Mouse (Mus musculus) midbrain, embryonic 14.5 days (tissue): Measurements from ENCODE around the gene Apbb2. TPM values are rescaled to one million over a fixed set of nuclear protein-coding genes. Genes with fewer than 3 reads are reported as not detected.

Source experiments
- ATAC-seq: fragments of 200-750 bp; cut with Nextera tagmentation; 2 replicates; pipeline ENCODE4 v1.8.0; 2017; ENCODE audit warnings: moderate number of reproducible peaks, moderate library complexity; ENCODE audit not compliant: low FRiP score, low TSS enrichment
- DNase-seq: peaks from one replicate; pipeline ENCODE4 v3.0.0-alpha.2; 2015
- H3K27ac ChIP-seq: fragments of 300-500 bp; sonication (generic); replicated peaks from 2 replicates; pipeline ENCODE4 v1.5.1; 2014; ENCODE audit warnings: mild to moderate bottlenecking, low read depth, low read length, moderate library complexity
- H3K27me3 ChIP-seq: fragments of 300-500 bp; sonication (generic); 2 replicates; pipeline ENCODE4 v1.6.1; 2014; ENCODE audit warnings: low read length, control low read depth, mixed read lengths; ENCODE audit not compliant: control insufficient read depth, insufficient read depth
- H3K36me3 ChIP-seq: fragments of 300-500 bp; sonication (generic); 2 replicates; pipeline ENCODE4 v1.6.1; 2014; ENCODE audit warnings: low read length, control low read depth; ENCODE audit not compliant: control insufficient read depth, insufficient read depth
- H3K4me1 ChIP-seq: fragments of 300-500 bp; sonication (generic); 2 replicates; pipeline ENCODE4 v1.6.1; 2014; ENCODE audit warnings: mild to moderate bottlenecking, antibody characterized with exemption, low read length, control low read depth; ENCODE audit not compliant: control insufficient read depth, insufficient read depth
- H3K4me2 ChIP-seq: fragments of 300-500 bp; sonication (generic); 2 replicates; pipeline ENCODE4 v1.6.1; 2014; ENCODE audit warnings: mild to moderate bottlenecking, low read length, moderate library complexity
- H3K4me3 ChIP-seq: fragments of 300-500 bp; sonication (generic); replicated peaks from 2 replicates; pipeline ENCODE4 v1.5.1; 2014; ENCODE audit warnings: low read depth, low read length
- H3K9ac ChIP-seq: fragments of 300-500 bp; sonication (generic); replicated peaks from 2 replicates; pipeline ENCODE4 v1.6.1; 2014; ENCODE audit warnings: mild to moderate bottlenecking, low read length, moderate library complexity
- H3K9me3 ChIP-seq: fragments of 300-500 bp; sonication (generic); 2 replicates; pipeline ENCODE4 v1.6.1; 2016; ENCODE audit warnings: low read length, control low read depth, mixed read lengths; ENCODE audit not compliant: control insufficient read depth
- WGBS: fragments of 180-500 bp; shearing (Covaris S2); extraction: QIAGEN DNeasy Blood & Tissue Kit; methylation state at CpG from one replicate; pipeline ENCODE4 v1.1.7; 2014; 5-methylcytosine and 5-hydroxymethylcytosine counted together
- polyA plus RNA-seq: library from polyadenylated mRNA; unstranded; fragments of >200 nt; fragmentation: Nextera tagmentation; extraction: Ambion mirVana; gene quantifications from 2 replicates; pipeline ENCODE4 v1.2.1, GENCODE M21; 2014

Gene Apbb2
- polyA plus RNA-seq, 1 experiment from 2014 or later = 116 TPM

DNA sequence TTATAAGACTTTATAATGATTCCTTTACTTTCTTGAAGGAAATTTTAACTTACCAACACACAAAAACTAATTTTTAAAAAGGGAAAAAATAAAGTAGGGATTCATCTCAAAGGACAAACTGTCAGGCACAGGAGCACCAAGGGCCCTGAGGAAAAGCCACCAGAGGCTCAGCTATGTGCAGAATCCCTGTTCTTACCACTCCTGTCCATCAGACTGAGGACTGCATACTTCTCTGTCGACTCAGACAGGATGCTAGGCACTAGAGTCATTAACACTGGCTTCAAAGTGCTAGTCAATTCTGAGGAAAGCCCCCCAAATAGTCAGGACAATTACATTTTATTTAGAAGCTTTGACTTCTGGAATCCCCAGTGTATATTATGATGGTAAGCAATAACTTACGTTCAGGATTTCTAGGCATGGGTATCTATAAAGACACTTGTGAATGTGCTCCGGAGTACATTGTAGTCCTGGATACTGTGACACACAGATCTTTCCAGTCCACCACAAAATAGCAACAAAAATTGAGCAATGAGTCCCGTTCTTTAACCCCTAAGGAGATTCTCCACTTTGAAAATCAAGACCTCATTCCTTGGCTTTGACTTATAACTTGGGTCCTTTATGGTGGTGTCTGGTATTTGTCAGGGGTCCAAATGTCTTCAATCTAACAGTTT lies 150.1 kb downstream of the Apbb2 start:
- H3K27ac ChIP-seq = no peak overlapping the region
- no peak for ATAC-seq
- no peak overlapping the region for H3K4me2 ChIP-seq
- no peaks in the 10 kb centered on the region for H3K27me3 ChIP-seq
- 90% methylated on average over 4 of the region's 4 CpGs for WGBS
- no peaks in the 10 kb centered on the region for H3K9me3 ChIP-seq
- no peak for DNase-seq
- no peaks in the 10 kb centered on the region for H3K36me3 ChIP-seq
- no peaks in the 10 kb centered on the region for H3K4me1 ChIP-seq
- H3K9ac ChIP-seq = no peak overlapping the region
- no peak overlapping the region for H3K4me3 ChIP-seq

GRCm38 (mm10) chr5:66462665-66463064 lies 155.9 kb downstream of the Apbb2 start:
- no peaks in the 10 kb centered on the region for H3K36me3 ChIP-seq
- no peak overlapping the region for H3K4me2 ChIP-seq
- no peak overlapping the region for H3K4me3 ChIP-seq
- DNase-seq (no peak), ATAC-seq (no peak)
- WGBS = 85% methylated on average over 8 of the region's 8 CpGs
- no peak overlapping the region for H3K27ac ChIP-seq
- H3K9ac ChIP-seq = no peak overlapping the region
- no peaks in the 10 kb centered on the region for H3K4me1 ChIP-seq
- no peaks in the 10 kb centered on the region for H3K9me3 ChIP-seq
- no peaks in the 10 kb centered on the region for H3K27me3 ChIP-seq

- H3K4me2 ChIP-seq = no peak overlapping the region
- H3K9ac ChIP-seq = no peak overlapping the region
- 89% methylated on average over 5 of the region's 5 CpGs for WGBS
- no peak overlapping the region for H3K27ac ChIP-seq
- no peak overlapping the region for H3K4me3 ChIP-seq
- no peak for DNase-seq
- no peaks in the 10 kb centered on the region for H3K36me3 ChIP-seq
- ATAC-seq = no peak
- H3K4me1 ChIP-seq = no peaks in the 10 kb centered on the region
- no peaks in the 10 kb centered on the region for H3K27me3 ChIP-seq
- no peaks in the 10 kb centered on the region for H3K9me3 ChIP-seq
Observed at GRCm38 (mm10) chr5:66458851-66459250, 159.7 kb downstream of the Apbb2 start.

DNA sequence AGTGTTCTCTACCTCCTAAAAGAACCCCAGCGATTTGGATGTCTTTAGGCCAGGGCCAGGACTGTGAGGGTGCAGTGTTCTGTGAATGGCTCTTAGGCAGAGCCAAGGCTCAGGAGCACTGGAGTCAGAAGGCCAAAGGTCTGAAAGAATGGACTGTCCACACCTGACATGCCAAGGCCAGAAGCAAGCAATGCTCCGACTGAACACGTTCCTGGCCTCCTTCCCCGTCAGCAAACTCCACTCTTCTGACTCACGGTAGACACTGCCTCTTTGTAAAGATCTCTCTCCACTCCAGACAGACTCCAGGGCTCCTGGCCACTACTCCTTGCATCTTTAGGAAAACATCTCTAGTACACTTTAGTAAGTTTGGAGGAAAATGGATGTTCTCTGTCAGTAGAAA lies 163.3 kb downstream of the Apbb2 start:
- H3K4me2 ChIP-seq = no peak overlapping the region
- no peaks in the 10 kb centered on the region for H3K9me3 ChIP-seq
- no peak overlapping the region for H3K9ac ChIP-seq
- DNase-seq (no peak), ATAC-seq (no peak)
- no peaks in the 10 kb centered on the region for H3K27me3 ChIP-seq
- H3K4me3 ChIP-seq = no peak overlapping the region
- H3K27ac ChIP-seq = no peak overlapping the region
- 95% methylated on average over 5 of the region's 5 CpGs for WGBS
- H3K4me1 ChIP-seq = no peaks in the 10 kb centered on the region; the same call in 1 of the 2 replicates
- peaks cover 4% of the 10 kb centered on the region for H3K36me3 ChIP-seq

DNA sequence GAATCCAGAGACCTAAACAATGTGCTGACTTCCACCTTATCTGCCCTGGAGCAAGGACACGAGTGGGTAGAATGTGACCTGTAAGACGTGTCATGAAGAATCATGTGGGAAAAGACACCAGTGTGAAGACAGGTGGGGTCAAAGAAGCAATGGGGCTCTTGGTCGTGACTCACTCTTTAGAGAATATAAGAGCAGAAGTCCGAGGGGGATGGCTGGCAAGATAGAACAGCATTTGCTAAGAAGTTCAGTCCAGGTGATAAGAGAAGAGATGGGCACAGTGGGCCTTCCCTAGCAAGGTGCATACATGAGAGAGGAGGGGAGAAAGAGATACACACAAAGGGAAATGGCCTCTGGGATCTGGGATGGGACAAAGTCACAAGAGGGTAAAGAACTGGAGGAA lies 163.8 kb downstream of the Apbb2 start:
- DNase-seq = no peak
- Histone ChIP-seq H3K36me3 (peaks cover 4% of the 10 kb centered on the region), H3K27ac (no peak overlapping the region), H3K4me3 (no peak overlapping the region), H3K27me3 (no peaks in the 10 kb centered on the region), H3K4me2 (no peak overlapping the region), H3K9me3 (no peaks in the 10 kb centered on the region), H3K9ac (no peak overlapping the region), H3K4me1 (no peaks in the 10 kb centered on the region; the same call in 1 of the 2 replicates)
- 89% methylated on average over 4 of the region's 4 CpGs for WGBS
- ATAC-seq = no peak

- Histone ChIP-seq H3K4me1 (no peaks in the 10 kb centered on the region; the same call in 1 of the 2 replicates), H3K36me3 (peaks cover 4% of the 10 kb centered on the region), H3K27ac (peak overlapping the region; percentile 47; the same call in 1 of the 2 replicates), H3K9me3 (no peaks in the 10 kb centered on the region), H3K4me2 (no peak overlapping the region), H3K9ac (no peak overlapping the region), H3K4me3 (no peak overlapping the region), H3K27me3 (no peaks in the 10 kb centered on the region)
- DNase-seq (no peak), ATAC-seq (no peak)
- 61% methylated on average over 4 of the region's 4 CpGs for WGBS
Observed at GRCm38 (mm10) chr5:66453106-66453505, 165.5 kb downstream of the Apbb2 start.

DNA sequence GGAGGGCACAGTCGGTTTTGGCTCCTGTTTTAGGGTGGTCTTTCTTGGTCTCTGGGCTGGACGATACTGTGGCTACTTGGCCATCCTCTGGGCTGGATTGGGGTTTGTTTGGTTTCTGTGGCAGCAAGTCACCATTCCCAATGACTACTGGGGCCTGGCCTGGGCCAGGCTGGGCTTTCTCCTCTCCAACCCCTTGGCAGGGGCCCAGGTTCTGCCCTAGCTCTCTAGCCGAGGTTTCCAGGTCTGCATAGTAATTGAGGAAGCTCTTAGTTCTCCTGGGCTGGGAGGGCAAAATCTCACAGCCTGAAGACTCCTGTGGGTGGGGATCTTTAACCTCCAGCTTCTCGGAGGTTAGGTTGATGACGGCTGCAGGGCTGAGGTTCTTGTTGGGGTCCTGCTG lies 167.0 kb downstream of the Apbb2 start:
- Histone ChIP-seq H3K27ac (no peak overlapping the region), H3K4me1 (no peaks in the 10 kb centered on the region; the same call in 1 of the 2 replicates), H3K27me3 (no peaks in the 10 kb centered on the region), H3K9me3 (no peaks in the 10 kb centered on the region), H3K36me3 (peaks cover 4% of the 10 kb centered on the region), H3K9ac (no peak overlapping the region), H3K4me2 (no peak overlapping the region), H3K4me3 (no peak overlapping the region)
- no peak for DNase-seq
- no peak for ATAC-seq
- WGBS = 88% methylated on average over 5 of the region's 5 CpGs

DNA sequence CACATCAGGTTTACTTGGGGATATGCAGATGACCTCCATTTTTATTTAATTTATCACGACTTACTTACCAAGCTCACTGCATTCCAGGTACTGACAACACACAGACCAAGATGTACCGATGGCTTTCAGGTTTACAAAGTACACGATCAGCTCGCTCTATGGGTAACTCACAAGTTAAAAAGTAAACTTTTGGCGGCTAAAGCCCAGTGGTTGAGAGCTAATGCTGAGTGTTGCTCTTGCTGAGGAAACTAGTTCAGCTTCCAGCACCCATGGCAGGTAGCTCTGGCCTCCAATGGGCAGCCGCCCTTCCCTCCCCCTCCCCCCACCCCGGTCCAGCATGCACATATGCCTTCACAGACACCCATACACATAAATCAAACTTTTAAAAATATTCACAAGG lies 173.1 kb downstream of the Apbb2 start:
- H3K4me2 ChIP-seq = no peak overlapping the region
- no peak overlapping the region for H3K9ac ChIP-seq
- no peaks in the 10 kb centered on the region for H3K9me3 ChIP-seq
- H3K4me3 ChIP-seq = no peak overlapping the region
- no peak for ATAC-seq
- H3K27me3 ChIP-seq = no peaks in the 10 kb centered on the region
- DNase-seq = no peak
- WGBS = 93% methylated on average over 7 of the region's 7 CpGs
- no peaks in the 10 kb centered on the region for H3K36me3 ChIP-seq
- no peaks in the 10 kb centered on the region for H3K4me1 ChIP-seq
- no peak overlapping the region for H3K27ac ChIP-seq

DNA sequence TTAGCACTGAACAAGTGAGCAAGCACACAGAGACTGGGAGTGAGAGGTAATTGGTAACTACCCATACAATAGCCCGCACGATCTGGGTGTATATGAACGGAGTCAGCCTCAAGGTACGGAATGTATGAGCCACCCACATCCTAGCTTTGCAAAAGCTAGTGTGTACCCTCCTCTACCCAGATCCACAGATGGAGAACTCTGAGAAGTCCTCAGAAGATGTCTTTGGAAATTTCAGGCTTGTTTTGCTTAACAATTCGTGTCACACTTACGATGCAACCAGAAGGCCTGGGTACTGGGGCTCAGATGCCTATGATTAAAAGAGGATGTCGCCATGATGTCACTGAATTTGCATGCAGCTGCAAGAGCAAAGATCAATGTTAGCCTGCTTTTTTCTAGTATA lies 176.3 kb downstream of the Apbb2 start:
- Histone ChIP-seq H3K9me3 (no peaks in the 10 kb centered on the region), H3K27ac (no peak overlapping the region), H3K4me1 (no peaks in the 10 kb centered on the region), H3K4me2 (no peak overlapping the region), H3K36me3 (no peaks in the 10 kb centered on the region), H3K4me3 (no peak overlapping the region), H3K27me3 (no peaks in the 10 kb centered on the region), H3K9ac (no peak overlapping the region)
- WGBS = 78% methylated on average over 7 of the region's 7 CpGs
- DNase-seq (no peak), ATAC-seq (no peak)
